Mouse (Mus musculus) thymus, adult 2 months (tissue): ENCODE results near the gene Tbc1d2.

Experiments
- CTCF ChIP-seq: fragments of 200-500 bp; IDR thresholded peaks from 2 replicates; pipeline ENCODE4 v1.5.1; 2012; ENCODE audit warnings: mild to moderate bottlenecking, control low read depth, low read length, moderate library complexity, borderline replicate concordance; ENCODE audit not compliant: control insufficient read depth, poor library complexity, insufficient read depth; ENCODE audit errors: extremely low read depth
- POLR2A ChIP-seq: fragments of 200-500 bp; IDR thresholded peaks from 2 replicates; pipeline ENCODE4 v1.6.1; 2012; ENCODE audit warnings: mild to moderate bottlenecking, low read length, control low read depth, moderate library complexity; ENCODE audit not compliant: control insufficient read depth, poor library complexity, insufficient read depth; ENCODE audit errors: extremely low read depth

GRCm38 (mm10) chr4:46617408-46617807 lies 32.6 kb downstream of the Tbc1d2 start:
- TF ChIP-seq POLR2A (no peak), CTCF (no peak)
